Mouse (Mus musculus): ENCODE results near the gene Stat2. TPM values are rescaled to one million over a fixed set of nuclear protein-coding genes. Genes with fewer than 3 reads are reported as not detected.
A peak's percentile ranks its signal among the peaks of the same experiment; 100 is the strongest.

Stat2 gene
- polyA plus RNA-seq, 1 experiment from 2014 or later, result 13.8 TPM

- Histone ChIP-seq H3K27ac (ENCODE audit: low read depth) (no peak overlapping the region), H3K36me3 (ENCODE audit: insufficient read depth) (no peaks in the 10 kb centered on the region), H3K9me3 (ENCODE audit: low read depth, low read length) (no peaks in the 10 kb centered on the region), H3K4me3 (ENCODE audit: low read depth, low read length) (no peak overlapping the region), H3K4me2 (no peak overlapping the region), H3K9ac (0 out of 2 replicates have a peak overlapping the region, but pooled peaks have one; percentile 26), H3K4me1 (ENCODE audit: insufficient read depth) (peaks cover 3% of the 10 kb centered on the region; the same call in 1 of the 2 replicates), H3K27me3 (ENCODE audit: insufficient read depth, low read length) (no peaks in the 10 kb centered on the region)
- peak; percentile 8 for DNase-seq
- WGBS, result 65% methylated on average over 6 of the region's 6 CpGs
- no peak for TF ChIP-seq CTCF (IDR thresholded peaks at IDR 0.05; ENCODE audit: low read depth)
- no peak for ATAC-seq (ENCODE audit: insufficient read depth)
Observed at GRCm38 (mm10) chr10:128298243-128298642, 27.9 kb downstream of the Stat2 start.

- H3K27ac ChIP-seq (ENCODE audit: low read depth), result peak within 1 kb of the TSS; percentile 65; the same call in 1 of the 2 replicates
Observed at GRCm38 (mm10) chr10:128298702-128299171, 28.4 kb downstream of the Stat2 start, which contains the start of gene Il23a. TSS of gene Il23a (minus strand) at chr10:128298752.

GRCm38 (mm10) chr10:128302357-128302756, 32.0 kb downstream of the Stat2 start:
- Histone ChIP-seq H3K27ac (ENCODE audit: low read depth) (peak overlapping the region; percentile 98), H3K27me3 (ENCODE audit: insufficient read depth, low read length) (no peaks in the 10 kb centered on the region), H3K4me2 (peak overlapping the region; percentile 89), H3K4me3 (ENCODE audit: low read depth, low read length) (peak overlapping the region; percentile 66), H3K9ac (peak overlapping the region; percentile 94), H3K36me3 (ENCODE audit: insufficient read depth) (0 out of 2 replicates have a peak, but pooled peaks cover 11% of the 10 kb centered on the region), H3K9me3 (ENCODE audit: low read depth, low read length) (no peaks in the 10 kb centered on the region), H3K4me1 (ENCODE audit: insufficient read depth) (peaks cover 9% of the 10 kb centered on the region; the same call in 1 of the 2 replicates)
- 33% methylated on average over 3 of the region's 3 CpGs for WGBS
- ATAC-seq (ENCODE audit: insufficient read depth) (no peak), DNase-seq (peak; percentile 18)
- no peak for TF ChIP-seq CTCF (IDR thresholded peaks at IDR 0.05; ENCODE audit: low read depth)

More at GRCm38 (mm10) chr10:128298702-128299171, 28.4 kb downstream of the Stat2 start, which contains the start of gene Il23a:
- no peak for DNase-seq
- ATAC-seq (ENCODE audit: insufficient read depth), result no peak
- no peak for TF ChIP-seq CTCF (IDR thresholded peaks at IDR 0.05; ENCODE audit: low read depth)
- no peaks in the 10 kb centered on the region for H3K27me3 ChIP-seq (ENCODE audit: insufficient read depth, low read length)
- H3K4me1 ChIP-seq (ENCODE audit: insufficient read depth), result peaks cover 4% of the 10 kb centered on the region; the same call in 1 of the 2 replicates
- H3K4me2 ChIP-seq, result peak within 1 kb of the TSS; percentile 15; the same call in 1 of the 2 replicates
- H3K9ac ChIP-seq, result peak within 1 kb of the TSS; percentile 26
- 73% methylated on average over 11 of the region's 11 CpGs for WGBS
- no peaks in the 10 kb centered on the region for H3K36me3 ChIP-seq (ENCODE audit: insufficient read depth)
- no peaks in the 10 kb centered on the region for H3K9me3 ChIP-seq (ENCODE audit: low read depth, low read length)
- no peak within 1 kb of the TSS for H3K4me3 ChIP-seq (ENCODE audit: low read depth, low read length)

GRCm38 (mm10) chr10:128302785-128303125, 32.4 kb downstream of the Stat2 start:
- Histone ChIP-seq H3K36me3 (ENCODE audit: insufficient read depth) (peaks cover 11% of the 10 kb centered on the region; the same call in 1 of the 2 replicates), H3K4me1 (ENCODE audit: insufficient read depth) (peaks cover 9% of the 10 kb centered on the region; the same call in 1 of the 2 replicates), H3K9me3 (ENCODE audit: low read depth, low read length) (no peaks in the 10 kb centered on the region), H3K27me3 (ENCODE audit: insufficient read depth, low read length) (no peaks in the 10 kb centered on the region), H3K9ac (peak overlapping the region; percentile 94), H3K27ac (ENCODE audit: low read depth) (peak overlapping the region; percentile 98), H3K4me3 (ENCODE audit: low read depth, low read length) (peak overlapping the region; percentile 66), H3K4me2 (peak overlapping the region; percentile 89)
- under 1% methylated on average over 9 of the region's 9 CpGs for WGBS
- no peak for TF ChIP-seq CTCF (IDR thresholded peaks at IDR 0.05; ENCODE audit: low read depth)
- no peak for DNase-seq
- peak; percentile 35; the same call in 1 of the 2 replicates for ATAC-seq (ENCODE audit: insufficient read depth)

- peak within 1 kb of the TSS; percentile 98 for H3K27ac ChIP-seq (ENCODE audit: low read depth)
Observed at GRCm38 (mm10) chr10:128303126-128304021, 33.0 kb downstream of the Stat2 start, which contains the start of gene Pan2. TSS of gene Pan2 (plus strand) at chr10:128303335.

GRCm38 (mm10) chr10:128309654-128310053, 39.3 kb downstream of the Stat2 start:
- no peak for TF ChIP-seq CTCF (IDR thresholded peaks at IDR 0.05; ENCODE audit: low read depth)
- peak overlapping the region; percentile 42; the same call in 1 of the 2 replicates for H3K27ac ChIP-seq (ENCODE audit: low read depth)

More at GRCm38 (mm10) chr10:128303126-128304021, 33.0 kb downstream of the Stat2 start, which contains the start of gene Pan2:
- Histone ChIP-seq H3K9ac (peak within 1 kb of the TSS; percentile 94), H3K4me2 (peak within 1 kb of the TSS; percentile 89), H3K4me3 (ENCODE audit: low read depth, low read length) (peak within 1 kb of the TSS; percentile 66), H3K4me1 (ENCODE audit: insufficient read depth) (peaks cover 9% of the 10 kb centered on the region; the same call in 1 of the 2 replicates), H3K27me3 (ENCODE audit: insufficient read depth, low read length) (no peaks in the 10 kb centered on the region), H3K9me3 (ENCODE audit: low read depth, low read length) (no peaks in the 10 kb centered on the region), H3K36me3 (ENCODE audit: insufficient read depth) (peaks cover 17% of the 10 kb centered on the region)
- TF ChIP-seq CTCF (IDR thresholded peaks at IDR 0.05; ENCODE audit: low read depth), result no peak
- WGBS, result under 1% methylated on average over 37 of the region's 37 CpGs
- peak; percentile 99 for ATAC-seq (ENCODE audit: insufficient read depth)
- peak; percentile 100 for DNase-seq

More at GRCm38 (mm10) chr10:128309654-128310053, 39.3 kb downstream of the Stat2 start:
- H3K9me3 ChIP-seq (ENCODE audit: low read depth, low read length), result no peaks in the 10 kb centered on the region
- no peak for ATAC-seq (ENCODE audit: insufficient read depth)
- H3K27me3 ChIP-seq (ENCODE audit: insufficient read depth, low read length), result no peaks in the 10 kb centered on the region
- no peak overlapping the region for H3K4me3 ChIP-seq (ENCODE audit: low read depth, low read length)
- 85% methylated on average over 7 of the region's 7 CpGs for WGBS
- H3K36me3 ChIP-seq (ENCODE audit: insufficient read depth), result peaks cover 67% of the 10 kb centered on the region
- H3K9ac ChIP-seq, result no peak overlapping the region; the same call in 1 of the 2 replicates
- no peak for DNase-seq
- no peak overlapping the region for H3K4me2 ChIP-seq
- peaks cover 4% of the 10 kb centered on the region for H3K4me1 ChIP-seq (ENCODE audit: insufficient read depth)

Data from lung, embryonic 14.5 days (tissue).